Mouse (Mus musculus) neural tube, embryonic 13.5 days (tissue): ENCODE results near the gene Zfp654. TPM values are rescaled to one million over a fixed set of nuclear protein-coding genes. Genes with fewer than 3 reads are reported as not detected.
A peak's percentile ranks its signal among the peaks of the same experiment; 100 is the strongest.
"Not testable (repeated sequence)": the region's sequence is repeated elsewhere in the genome, so short reads cannot be mapped to it uniquely, and the experiment has no call there.

Source experiments
- ATAC-seq: fragments of 200-750 bp; cut with Nextera tagmentation; 2 replicates; pipeline ENCODE4 v1.8.0; 2017; ENCODE audit warnings: low read depth, mild to moderate bottlenecking, moderate TSS enrichment, moderate library complexity
- H3K27ac ChIP-seq: fragments of 300-500 bp; sonication (generic); replicated peaks from 2 replicates; pipeline ENCODE4 v1.5.1; 2015; ENCODE audit warnings: moderate library complexity, mild to moderate bottlenecking, inconsistent platforms
- H3K27me3 ChIP-seq: fragments of 300-500 bp; sonication (generic); 2 replicates; pipeline ENCODE4 v1.6.1; 2015; ENCODE audit warnings: mild to moderate bottlenecking, inconsistent platforms
- H3K36me3 ChIP-seq: fragments of 300-500 bp; sonication (generic); 2 replicates; pipeline ENCODE4 v1.6.1; 2015; ENCODE audit warnings: mild to moderate bottlenecking, inconsistent platforms
- H3K4me1 ChIP-seq: fragments of 300-500 bp; sonication (generic); replicated peaks from 2 replicates; pipeline ENCODE4 v1.6.1; 2015; ENCODE audit warnings: inconsistent platforms
- H3K4me2 ChIP-seq: fragments of 300-500 bp; sonication (generic); 2 replicates; pipeline ENCODE4 v1.6.1; 2015; ENCODE audit warnings: inconsistent platforms, mild to moderate bottlenecking, moderate library complexity
- H3K4me3 ChIP-seq: fragments of 300-500 bp; sonication (generic); 2 replicates; pipeline ENCODE4 v1.5.1; 2015; ENCODE audit warnings: mild to moderate bottlenecking, inconsistent platforms
- H3K9ac ChIP-seq: fragments of 300-500 bp; sonication (generic); 2 replicates; pipeline ENCODE4 v1.6.1; 2015; ENCODE audit warnings: moderate library complexity, mild to moderate bottlenecking, inconsistent platforms
- H3K9me3 ChIP-seq: fragments of 300-500 bp; sonication (generic); 2 replicates; pipeline ENCODE4 v1.6.1; 2016; ENCODE audit warnings: inconsistent platforms
- whole genome bisulfite sequencing: fragments of 180-500 bp; shearing (Covaris S2); methylation state at CpG from one replicate; pipeline ENCODE4 v1.1.7; 2015; 5-methylcytosine and 5-hydroxymethylcytosine counted together
- polyA plus RNA-seq: library from polyadenylated mRNA; unstranded; fragments of >200 nt; fragmentation: Nextera tagmentation; extraction: Ambion mirVana; gene quantifications from 2 replicates; pipeline ENCODE4 v1.2.1, GENCODE M21; 2015

Gene Zfp654
- polyA plus RNA-seq, 1 experiment from 2014 or later = 5.7 TPM

DNA sequence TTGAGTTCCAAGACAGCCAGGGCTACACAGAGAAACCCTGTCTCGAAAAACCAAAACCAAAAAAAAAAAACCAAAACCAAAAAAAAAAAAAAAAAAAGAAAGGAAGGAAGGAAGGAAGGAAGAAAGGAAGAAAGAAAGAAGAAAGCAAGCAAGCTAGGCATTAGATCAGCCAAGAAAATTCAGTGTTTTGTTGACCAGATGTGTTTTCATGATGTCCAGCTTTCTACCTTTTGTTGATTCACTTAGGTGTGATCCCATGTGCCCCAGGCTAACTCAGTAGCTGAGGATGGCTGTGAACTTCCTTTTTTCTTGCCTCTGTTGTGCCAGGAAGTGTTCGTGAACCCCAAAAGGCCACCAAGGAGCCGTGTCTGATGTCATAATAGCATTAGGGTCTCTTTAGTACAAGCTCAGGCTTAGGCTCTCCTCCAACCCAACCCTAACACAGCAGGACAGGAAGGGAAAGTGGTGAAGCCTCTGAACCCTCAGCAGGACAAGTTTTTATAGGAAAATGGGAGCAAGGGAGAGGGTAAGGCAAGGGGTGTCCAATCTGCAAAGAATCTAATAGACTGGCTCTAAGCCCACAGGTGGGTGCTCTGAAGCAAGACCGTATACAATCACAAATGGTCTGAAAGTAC, 25.3 kb upstream of the Zfp654 start:
- H3K4me1 ChIP-seq = peaks cover 4% of the 10 kb centered on the region
- ATAC-seq = no peak
- no peak overlapping the region for H3K9ac ChIP-seq
- WGBS = 73% methylated on average over 4 of the region's 4 CpGs
- no peak overlapping the region for H3K27ac ChIP-seq
- no peaks in the 10 kb centered on the region for H3K36me3 ChIP-seq
- no peak overlapping the region for H3K4me2 ChIP-seq
- no peak overlapping the region for H3K4me3 ChIP-seq
- H3K9me3 ChIP-seq = no peaks in the 10 kb centered on the region
- no peaks in the 10 kb centered on the region for H3K27me3 ChIP-seq

DNA sequence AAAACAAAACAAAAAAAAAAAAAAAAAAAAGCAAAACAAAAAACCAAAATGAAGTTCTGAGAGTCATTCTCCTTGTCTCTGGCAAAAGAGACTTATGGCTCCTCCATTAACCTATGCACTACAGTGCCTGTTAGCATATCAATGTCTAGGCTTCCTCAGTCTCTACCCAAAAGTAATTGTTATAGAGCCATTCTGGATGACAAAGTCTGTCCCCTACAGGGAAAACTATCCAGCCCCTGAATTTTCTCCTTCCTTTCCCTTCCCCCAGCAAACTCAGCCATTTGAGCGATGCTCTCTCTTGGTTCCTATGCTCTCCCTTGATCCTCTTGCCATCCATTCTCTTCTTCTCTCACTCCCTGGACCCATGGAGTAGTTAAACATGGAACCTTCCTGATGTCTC, 24.4 kb upstream of the Zfp654 start:
- no peak for ATAC-seq
- WGBS = 96% methylated on average over 1 of the region's 1 CpGs
- H3K9ac ChIP-seq = no peak overlapping the region

DNA sequence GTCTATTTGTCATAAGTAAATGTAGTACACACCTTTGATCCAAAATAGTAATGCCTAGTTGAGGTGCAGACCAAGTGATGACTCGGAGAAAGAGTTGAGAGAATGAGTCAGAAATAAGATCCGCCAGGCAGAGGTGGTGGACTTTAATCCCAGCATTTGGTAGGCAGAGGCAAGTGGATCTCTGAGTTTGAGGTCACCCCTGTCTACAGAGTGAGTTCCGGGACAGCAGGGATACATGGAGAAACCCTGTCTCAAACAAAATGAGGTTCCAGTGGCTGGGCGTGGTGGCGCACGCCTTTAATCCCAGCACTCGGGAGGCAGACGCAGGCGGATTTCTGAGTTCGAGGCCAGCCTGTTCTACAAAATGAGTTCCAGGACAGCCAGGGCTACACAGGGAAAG, 23.9 kb upstream of the Zfp654 start:
- H3K9ac ChIP-seq = no peak overlapping the region
- H3K4me1 ChIP-seq = peaks cover 4% of the 10 kb centered on the region
- 98% methylated on average over 10 of the region's 10 CpGs for WGBS
- no peaks in the 10 kb centered on the region for H3K27me3 ChIP-seq
- H3K4me3 ChIP-seq = no peak overlapping the region
- H3K36me3 ChIP-seq = no peaks in the 10 kb centered on the region
- H3K27ac ChIP-seq = no peak overlapping the region
- no peaks in the 10 kb centered on the region for H3K9me3 ChIP-seq
- ATAC-seq = no peak
- H3K4me2 ChIP-seq = no peak overlapping the region

More for the DNA sequence above, 24.4 kb upstream of the Zfp654 start:
- Histone ChIP-seq H3K36me3 (no peaks in the 10 kb centered on the region), H3K4me2 (no peak overlapping the region), H3K9me3 (no peaks in the 10 kb centered on the region), H3K27ac (no peak overlapping the region), H3K4me1 (peaks cover 4% of the 10 kb centered on the region), H3K4me3 (no peak overlapping the region), H3K27me3 (no peaks in the 10 kb centered on the region)

DNA sequence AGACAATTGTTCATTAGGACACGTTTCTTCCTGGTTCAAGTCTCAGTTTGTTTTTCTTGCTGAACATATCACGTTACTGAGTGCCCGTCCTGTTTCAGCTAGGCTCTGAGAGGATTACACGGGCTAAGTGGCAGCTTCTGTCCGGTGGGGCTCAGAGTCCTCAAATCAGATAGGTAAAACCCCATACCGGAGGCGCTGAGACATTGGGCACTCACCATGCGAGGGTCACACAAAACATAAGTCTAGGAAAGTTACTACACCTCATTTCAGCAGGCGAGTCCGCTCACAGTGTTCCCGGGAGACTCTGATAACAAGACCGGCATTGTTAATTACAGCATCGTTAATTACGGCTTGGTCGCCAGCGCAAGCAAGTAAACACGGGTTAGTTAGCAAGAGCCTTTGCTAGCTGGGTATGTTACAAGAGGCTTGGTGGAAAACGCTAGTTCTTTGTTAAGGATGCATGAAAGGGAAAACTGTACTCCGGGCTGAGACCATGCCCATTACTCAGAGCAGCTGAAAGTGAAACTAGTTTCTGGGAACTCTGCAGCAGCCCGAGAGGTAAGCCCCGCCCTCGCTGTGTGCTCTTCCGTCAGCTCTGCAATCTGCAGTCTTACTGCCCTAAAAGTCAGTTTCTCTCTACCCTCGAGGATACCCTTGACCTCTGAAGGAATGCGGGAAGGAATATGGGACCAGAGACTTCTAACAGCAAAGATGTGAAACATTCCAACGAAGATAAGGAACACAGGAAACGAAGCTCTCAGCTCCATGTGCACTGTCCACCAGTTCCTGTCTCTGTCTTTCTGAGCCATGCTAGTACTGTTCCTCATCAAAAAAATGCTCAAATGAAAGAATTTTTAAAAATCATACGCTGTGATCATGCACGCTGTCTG, 22.2 kb upstream of the Zfp654 start:
- no peaks in the 10 kb centered on the region for H3K36me3 ChIP-seq
- peak overlapping the region; percentile 73 for H3K4me2 ChIP-seq
- peak overlapping the region; percentile 60 for H3K9ac ChIP-seq
- peaks cover 4% of the 10 kb centered on the region for H3K4me1 ChIP-seq
- no peaks in the 10 kb centered on the region for H3K27me3 ChIP-seq
- peak overlapping the region; percentile 47 for H3K4me3 ChIP-seq
- H3K9me3 ChIP-seq = no peaks in the 10 kb centered on the region
- peak overlapping the region; percentile 66 for H3K27ac ChIP-seq
- 4% methylated on average over 29 of the region's 29 CpGs for WGBS
- peak; percentile 93 for ATAC-seq

DNA sequence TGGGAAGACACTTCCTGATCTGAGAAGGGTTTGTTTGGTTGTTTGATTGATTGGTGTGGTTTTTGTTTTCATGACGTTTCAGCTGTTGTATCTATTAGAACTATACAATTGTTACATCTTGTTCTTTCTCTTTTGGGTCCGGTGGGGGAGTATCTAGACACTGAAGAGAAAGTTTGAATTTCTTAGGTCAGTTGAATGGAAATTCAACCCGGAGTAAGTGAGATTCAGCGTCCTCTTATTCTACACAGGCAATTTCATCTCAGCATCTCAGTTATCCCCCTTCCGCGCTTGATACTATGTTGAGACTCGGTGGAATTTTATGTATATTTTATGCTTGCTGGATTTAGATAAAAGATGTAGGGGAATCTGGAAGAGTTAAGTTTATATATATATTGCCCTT, 21.4 kb upstream of the Zfp654 start:
- Histone ChIP-seq H3K4me3 (peak overlapping the region; percentile 47; the same call in 1 of the 2 replicates), H3K9me3 (no peaks in the 10 kb centered on the region), H3K27ac (no peak overlapping the region), H3K36me3 (no peaks in the 10 kb centered on the region), H3K27me3 (no peaks in the 10 kb centered on the region), H3K4me2 (peak overlapping the region; percentile 73), H3K4me1 (peaks cover 4% of the 10 kb centered on the region), H3K9ac (0 out of 2 replicates have a peak overlapping the region, but pooled peaks have one; percentile 12)
- ATAC-seq = no peak
- 13% methylated on average over 7 of the region's 7 CpGs for WGBS

DNA sequence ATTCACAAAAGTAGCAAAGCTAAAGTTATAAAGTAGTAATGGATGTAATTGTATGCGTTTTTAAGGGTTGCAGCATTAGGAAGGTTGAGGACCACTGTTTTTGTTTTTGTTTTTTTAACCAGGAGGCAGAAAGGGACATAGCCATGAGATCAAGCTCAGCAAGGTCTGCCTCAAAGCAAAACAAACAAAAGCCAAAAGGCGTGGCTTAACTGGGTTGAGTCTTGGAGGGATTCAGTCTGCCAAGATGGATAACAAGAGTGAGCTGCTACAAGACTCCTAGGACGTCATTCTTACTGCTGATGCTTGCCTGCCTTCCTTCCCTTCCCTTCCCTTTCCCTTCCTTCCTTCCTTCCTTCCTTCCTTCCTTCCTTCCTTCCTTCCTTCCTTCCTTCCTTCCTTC, 20.8 kb upstream of the Zfp654 start:
- no peaks in the 10 kb centered on the region for H3K27me3 ChIP-seq
- H3K4me2 ChIP-seq = no peak overlapping the region
- peaks cover 4% of the 10 kb centered on the region for H3K4me1 ChIP-seq
- H3K27ac ChIP-seq = no peak overlapping the region
- no peak overlapping the region for H3K4me3 ChIP-seq
- no peaks in the 10 kb centered on the region for H3K9me3 ChIP-seq
- WGBS = 28% methylated on average over 3 of the region's 3 CpGs
- ATAC-seq = no peak
- no peaks in the 10 kb centered on the region for H3K36me3 ChIP-seq
- no peak overlapping the region for H3K9ac ChIP-seq

DNA sequence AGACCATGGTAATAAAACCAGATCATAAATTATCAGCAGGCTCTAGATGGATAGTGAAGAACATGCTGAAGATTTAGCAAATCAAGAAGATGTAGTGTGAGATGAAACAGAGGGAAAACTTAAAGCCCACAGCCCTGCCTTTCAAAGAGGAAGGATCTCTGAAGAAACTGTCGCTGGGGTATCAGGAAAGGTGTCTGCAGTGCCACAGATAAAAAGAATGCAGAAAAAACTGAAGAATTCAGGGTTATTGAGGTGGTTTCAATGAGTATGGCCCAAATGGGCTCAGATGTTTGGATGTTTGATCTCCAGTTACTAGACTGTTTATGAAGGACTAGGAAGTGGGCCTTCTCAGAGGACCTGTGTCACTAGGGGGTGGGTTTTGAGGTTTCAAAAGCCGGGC, 18.2 kb upstream of the Zfp654 start:
- Histone ChIP-seq H3K36me3 (no peaks in the 10 kb centered on the region), H3K27ac (no peak overlapping the region), H3K9ac (no peak overlapping the region), H3K4me3 (no peak overlapping the region), H3K27me3 (no peaks in the 10 kb centered on the region), H3K4me2 (no peak overlapping the region), H3K9me3 (no peaks in the 10 kb centered on the region), H3K4me1 (peaks cover 4% of the 10 kb centered on the region)
- 82% methylated on average over 2 of the region's 2 CpGs for WGBS
- no peak for ATAC-seq

DNA sequence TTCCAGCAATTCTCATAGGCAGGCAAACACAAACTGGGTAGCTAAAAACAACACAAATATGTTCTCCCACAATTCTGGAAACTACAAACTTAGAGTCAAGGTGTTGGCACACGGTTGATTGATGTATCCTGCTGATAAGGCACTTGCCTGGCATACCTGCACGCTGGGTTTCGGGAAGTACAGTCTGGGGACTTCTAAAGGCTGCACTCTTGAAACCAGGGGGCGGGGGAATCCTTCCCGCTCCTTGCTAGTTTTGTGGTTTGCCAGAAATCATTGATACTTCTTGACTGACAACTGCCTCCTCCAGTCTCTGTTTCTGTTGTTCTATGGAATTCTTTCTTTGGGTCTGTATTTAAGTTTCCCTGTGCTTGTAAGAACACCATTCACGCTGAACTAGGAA, 17.2 kb upstream of the Zfp654 start:
- WGBS = 78% methylated on average over 6 of the region's 6 CpGs
- no peak for ATAC-seq

DNA sequence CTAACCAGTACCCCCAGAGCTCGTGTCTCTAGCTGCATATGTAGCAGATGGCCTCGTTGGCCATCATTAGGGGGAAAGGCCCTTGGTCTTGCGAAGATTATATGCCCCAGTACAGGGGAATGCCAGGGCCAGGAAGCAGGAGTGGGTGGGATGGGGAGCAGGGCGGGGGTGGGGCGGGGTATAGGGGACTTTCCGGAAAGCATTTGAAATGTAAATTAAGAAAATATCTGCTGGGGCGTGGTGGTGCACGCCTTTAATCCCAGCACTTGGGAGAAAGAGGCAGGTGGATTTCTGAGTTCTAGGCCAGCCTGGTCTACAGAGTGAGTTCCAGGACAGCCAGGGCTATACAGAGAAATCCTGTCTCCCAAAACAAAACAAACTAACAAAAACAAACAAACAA, 14.4 kb upstream of the Zfp654 start:
- H3K9ac ChIP-seq, H3K27me3 ChIP-seq, H3K36me3 ChIP-seq, ATAC-seq, H3K4me2 ChIP-seq, H3K9me3 ChIP-seq, H3K4me3 ChIP-seq, H3K27ac ChIP-seq, H3K4me1 ChIP-seq: not testable (repeated sequence)
- 90% methylated on average over 8 of the region's 8 CpGs for WGBS

More for the DNA sequence above, 17.2 kb upstream of the Zfp654 start:
- H3K27ac ChIP-seq = no peak overlapping the region
- H3K4me1 ChIP-seq = no peaks in the 10 kb centered on the region; the same call in 1 of the 2 replicates
- H3K36me3 ChIP-seq = no peaks in the 10 kb centered on the region
- H3K27me3 ChIP-seq = no peaks in the 10 kb centered on the region
- H3K9ac ChIP-seq = no peak overlapping the region
- H3K4me2 ChIP-seq = no peak overlapping the region
- no peak overlapping the region for H3K4me3 ChIP-seq
- H3K9me3 ChIP-seq = no peaks in the 10 kb centered on the region

DNA sequence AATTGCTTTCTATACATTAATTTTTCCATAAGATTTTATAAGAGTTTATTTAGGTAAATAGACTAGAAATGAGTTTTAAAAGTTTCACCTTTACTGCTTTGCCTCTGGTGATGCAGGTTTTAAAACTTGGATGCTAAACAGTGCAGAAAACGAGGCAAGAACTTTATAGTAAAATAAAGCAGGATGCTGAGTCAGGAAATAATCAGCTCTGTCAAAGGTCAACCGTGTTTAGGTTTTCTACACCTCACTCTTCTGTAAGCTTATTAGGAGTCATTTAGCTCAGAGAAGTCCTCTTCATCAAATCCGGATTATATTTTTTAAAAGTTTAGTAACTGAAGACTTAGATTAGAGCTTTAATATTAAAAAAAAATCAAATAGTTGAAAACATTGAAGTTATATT, 5.5 kb upstream of the Zfp654 start:
- Histone ChIP-seq H3K4me1 (peaks cover 18% of the 10 kb centered on the region), H3K4me3 (no peak overlapping the region), H3K9me3 (no peaks in the 10 kb centered on the region), H3K27ac (no peak overlapping the region), H3K4me2 (no peak overlapping the region), H3K27me3 (no peaks in the 10 kb centered on the region), H3K36me3 (peaks cover 30% of the 10 kb centered on the region), H3K9ac (no peak overlapping the region)
- WGBS = 94% methylated on average over 3 of the region's 3 CpGs
- ATAC-seq = no peak

DNA sequence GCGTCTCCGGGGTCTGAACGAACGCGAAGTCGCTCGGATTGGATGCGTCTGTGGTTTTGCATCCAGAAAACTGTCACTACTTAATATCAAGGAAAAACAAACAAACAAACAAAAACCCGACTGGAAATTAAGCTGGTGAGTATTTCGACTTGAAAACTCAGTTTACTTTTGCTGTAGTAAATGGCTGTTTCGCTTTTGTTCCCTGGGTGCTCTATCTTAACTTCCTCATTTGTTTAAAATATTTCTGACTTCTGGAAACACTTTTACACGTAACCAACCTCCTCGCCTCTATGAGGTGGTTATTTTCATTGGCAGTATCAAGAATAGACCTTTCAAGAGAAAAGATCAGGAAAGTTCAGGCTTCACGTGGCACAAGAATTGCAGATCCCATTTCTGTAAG, 1.4 kb upstream of the Zfp654 start:
- Histone ChIP-seq H3K4me2 (peak overlapping the region; percentile 76), H3K36me3 (peaks cover 24% of the 10 kb centered on the region), H3K27ac (peak overlapping the region; percentile 96), H3K4me1 (peaks cover 32% of the 10 kb centered on the region), H3K4me3 (peak overlapping the region; percentile 88), H3K9ac (peak overlapping the region; percentile 90), H3K27me3 (no peaks in the 10 kb centered on the region), H3K9me3 (no peaks in the 10 kb centered on the region)
- ATAC-seq = no peak
- WGBS = 10% methylated on average over 14 of the region's 14 CpGs

DNA sequence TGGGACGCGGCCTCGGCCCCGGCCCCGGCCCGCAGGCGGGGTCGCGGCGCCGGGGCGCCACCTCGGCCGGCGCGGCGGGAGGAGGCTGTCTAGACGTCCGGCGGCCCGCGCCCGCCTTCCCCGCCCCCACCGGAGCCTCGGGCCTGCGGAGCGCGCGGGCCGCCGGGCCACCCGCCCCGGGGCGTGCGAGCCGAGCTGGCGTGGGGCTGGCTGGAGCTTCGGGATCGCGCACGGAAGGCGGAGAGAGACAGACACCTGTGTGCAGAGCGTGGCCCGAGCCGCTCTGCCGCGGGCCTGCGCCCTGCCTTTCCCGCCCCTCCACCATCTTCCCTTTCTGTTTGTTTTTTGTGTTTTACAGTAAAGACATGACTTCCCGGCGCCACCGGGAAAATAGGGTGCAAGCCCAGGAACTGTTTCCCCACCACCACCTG, 1.0 kb upstream of the Zfp654 start:
- H3K9ac ChIP-seq = peak overlapping the region; percentile 90
- peaks cover 32% of the 10 kb centered on the region for H3K4me1 ChIP-seq
- peak overlapping the region; percentile 88 for H3K4me3 ChIP-seq
- H3K27me3 ChIP-seq = no peaks in the 10 kb centered on the region
- under 1% methylated on average over 46 of the region's 53 CpGs for WGBS
- H3K27ac ChIP-seq = peak overlapping the region; percentile 96
- H3K9me3 ChIP-seq = no peaks in the 10 kb centered on the region
- ATAC-seq = peak; percentile 17
- H3K4me2 ChIP-seq = peak overlapping the region; percentile 76
- peaks cover 23% of the 10 kb centered on the region for H3K36me3 ChIP-seq
